Mouse (Mus musculus): Measurements from ENCODE around the gene Myo1e.

DNA sequence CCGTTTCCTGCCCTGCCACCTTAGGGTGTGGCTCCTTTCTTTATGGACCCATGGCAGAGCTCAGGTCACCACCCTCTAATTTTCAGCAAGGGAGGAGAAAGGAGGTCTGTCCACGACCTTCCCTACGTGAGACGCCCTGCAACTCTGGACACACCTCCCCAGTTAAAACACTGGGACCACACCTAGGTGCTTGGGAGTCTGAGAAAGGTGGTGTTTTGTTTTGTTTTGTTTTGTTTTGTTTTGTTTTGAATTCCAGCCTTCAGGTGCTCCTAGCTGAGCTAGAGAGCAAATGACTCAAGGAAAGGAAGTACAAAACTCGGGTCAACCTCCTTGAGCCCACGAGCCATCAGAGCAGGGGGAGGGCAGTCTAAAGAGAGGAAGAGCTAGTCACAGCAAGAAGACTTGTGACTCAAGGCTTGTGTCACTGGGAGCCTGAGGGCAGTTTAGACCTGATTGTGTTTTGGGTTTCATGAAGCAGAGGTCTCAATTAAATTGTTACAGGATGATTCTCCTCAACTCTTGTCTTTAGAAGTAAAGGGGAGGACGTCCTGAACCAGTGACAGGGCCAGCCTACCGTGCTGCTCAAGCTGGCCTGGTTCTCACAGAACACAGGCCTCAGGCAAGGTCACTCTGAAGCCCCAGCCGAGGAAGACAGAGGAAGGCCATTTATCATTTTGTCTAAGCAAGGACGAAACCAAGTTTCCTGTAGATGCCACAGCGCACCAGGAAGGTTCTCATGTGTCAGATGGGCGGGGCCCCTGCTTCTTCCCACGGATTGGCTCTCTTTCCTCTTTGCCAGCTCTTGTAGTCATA, 50.3 kb downstream of the Myo1e start:
- TF ChIP-seq CTCF (IDR thresholded peaks at IDR 0.05; ENCODE audit: extremely low read depth, insufficient read depth, insufficient read length, insufficient replicate concordance) (no peak), POLR2A (IDR thresholded peaks at IDR 0.05; ENCODE audit: low read depth, low read length) (no peak)

Data from spleen, adult 2 months (tissue).